Mouse (Mus musculus): ENCODE results near the gene Cdiptos.

Cdiptos gene

DNA sequence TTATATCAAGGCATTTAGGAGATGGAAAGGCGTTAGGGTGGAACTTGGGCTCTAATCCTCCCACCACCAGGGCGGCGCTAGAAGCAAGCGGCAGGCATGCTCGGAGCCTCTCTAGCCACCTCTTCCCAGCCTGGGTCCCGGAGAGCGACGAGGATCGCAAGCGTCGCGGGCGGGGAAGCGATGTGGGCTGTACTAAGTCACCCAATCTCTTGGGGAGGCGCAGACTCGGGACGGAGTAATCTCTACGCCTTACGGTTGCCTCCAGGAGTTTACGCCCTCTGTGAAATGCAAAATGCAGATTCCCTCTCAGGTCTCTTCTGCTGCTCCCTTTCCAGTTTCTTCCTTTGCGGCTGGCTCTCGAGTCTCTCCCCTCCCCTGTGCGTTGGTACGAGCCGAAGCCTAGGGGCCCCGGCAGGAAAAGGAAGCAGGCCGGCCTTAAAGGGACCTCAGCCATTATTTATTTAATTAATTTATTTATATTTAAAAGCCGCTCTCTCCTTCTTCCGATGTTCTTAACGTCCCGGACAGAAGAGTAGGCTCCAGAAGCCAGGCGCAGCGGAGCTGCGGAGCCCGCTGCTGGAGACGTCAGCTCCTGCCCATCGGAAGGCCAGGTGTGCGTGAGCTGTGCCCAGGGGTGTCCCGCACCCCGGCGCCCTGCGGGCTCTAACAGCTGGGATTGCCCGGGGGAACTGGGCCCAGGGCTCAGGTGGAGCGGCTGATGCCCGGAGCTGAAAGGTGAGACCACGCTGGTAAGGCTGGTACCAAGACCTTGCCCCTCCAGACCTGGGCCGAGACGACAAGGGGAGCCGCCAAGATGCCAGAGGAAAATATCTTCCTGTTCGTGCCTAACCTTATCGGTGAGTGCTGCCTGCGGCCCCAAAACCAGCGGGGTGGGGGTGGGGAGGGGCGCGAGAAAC is at the start of gene Cdiptos:
Cdiptos (minus strand) TSS at position 149 of the 917 bp plus-strand sequence.
- peak; percentile 98 for DNase-seq (ENCODE audit: low spot score)

DNA sequence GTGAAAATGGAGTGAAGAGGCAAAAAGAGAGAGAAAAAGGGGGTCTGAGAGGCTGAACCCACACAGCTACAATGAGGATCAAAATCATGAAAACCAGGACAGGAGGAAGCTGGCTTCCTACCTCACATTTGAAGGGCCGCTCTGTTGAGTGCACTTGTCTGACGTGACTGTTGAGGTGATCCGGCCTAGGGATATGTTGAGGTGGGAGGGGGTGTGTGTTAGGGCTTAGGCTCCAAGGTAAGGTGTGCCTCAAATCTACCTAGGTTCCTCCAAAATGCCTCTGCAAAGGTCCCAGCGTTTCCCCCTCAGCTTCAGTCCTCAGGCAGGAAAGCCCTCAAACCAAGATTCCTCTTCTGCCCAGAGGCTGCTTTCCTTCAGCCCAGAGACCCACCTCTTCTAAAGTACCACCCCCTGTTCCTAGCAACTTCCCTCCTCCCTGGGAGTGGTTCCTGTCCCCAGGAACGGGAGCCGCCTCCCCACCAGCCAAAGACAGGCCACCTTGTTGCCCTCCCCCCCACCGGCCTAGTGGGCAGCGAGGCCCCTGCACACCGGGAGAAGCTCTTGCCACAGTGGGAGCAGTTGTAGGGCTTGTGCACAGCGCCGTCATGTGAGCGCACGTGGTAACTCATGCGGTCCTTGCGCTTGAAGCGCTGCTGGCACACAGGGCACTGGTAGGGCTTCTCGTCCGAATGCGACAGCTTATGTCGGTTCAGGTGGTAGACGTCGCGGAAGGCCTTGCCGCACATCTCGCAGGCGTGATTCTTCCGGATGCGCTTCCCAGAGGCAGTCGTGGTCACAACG is 49.1 kb upstream of the Cdiptos start:
- peak; percentile 85 for DNase-seq (ENCODE audit: low spot score)

DNA sequence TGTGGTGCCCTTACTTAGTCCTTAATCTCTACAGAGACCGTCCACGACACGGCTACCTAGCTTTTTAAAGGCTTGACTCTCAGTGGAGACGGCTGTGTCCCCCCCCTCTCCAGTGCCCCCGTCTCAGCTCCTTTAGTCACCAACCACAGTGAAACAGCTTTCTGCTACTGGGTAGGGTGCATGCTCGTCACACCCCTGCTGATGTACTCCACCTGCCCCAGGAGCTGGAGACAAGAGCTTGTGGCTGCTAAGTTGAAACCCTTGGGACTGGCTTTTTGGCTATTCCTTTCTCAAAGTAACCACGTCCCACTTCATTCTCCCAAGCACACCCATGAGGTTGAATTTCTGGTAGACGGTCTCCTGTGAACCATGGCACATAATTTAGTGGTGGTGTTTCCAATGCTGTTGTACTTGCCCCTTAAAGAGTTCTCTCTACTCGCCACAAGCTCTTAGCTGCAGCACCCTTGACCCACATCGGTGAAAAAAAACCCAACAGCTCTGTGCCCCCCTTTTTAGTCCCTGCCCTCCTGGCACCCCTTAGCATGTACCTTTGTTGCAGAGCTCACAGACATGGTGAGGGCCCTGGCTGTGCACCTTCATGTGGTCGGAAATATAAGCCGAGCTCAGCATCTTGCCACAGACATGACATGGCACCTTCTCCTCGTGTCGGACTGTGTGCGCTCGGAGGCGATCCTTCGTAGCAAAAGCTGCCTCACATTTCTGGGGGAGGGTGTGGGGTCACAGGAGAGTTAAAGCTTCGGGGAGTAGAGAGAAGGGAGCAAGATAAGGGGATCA is 48.2 kb upstream of the Cdiptos start:
- DNase-seq (ENCODE audit: low spot score): no peak

DNA sequence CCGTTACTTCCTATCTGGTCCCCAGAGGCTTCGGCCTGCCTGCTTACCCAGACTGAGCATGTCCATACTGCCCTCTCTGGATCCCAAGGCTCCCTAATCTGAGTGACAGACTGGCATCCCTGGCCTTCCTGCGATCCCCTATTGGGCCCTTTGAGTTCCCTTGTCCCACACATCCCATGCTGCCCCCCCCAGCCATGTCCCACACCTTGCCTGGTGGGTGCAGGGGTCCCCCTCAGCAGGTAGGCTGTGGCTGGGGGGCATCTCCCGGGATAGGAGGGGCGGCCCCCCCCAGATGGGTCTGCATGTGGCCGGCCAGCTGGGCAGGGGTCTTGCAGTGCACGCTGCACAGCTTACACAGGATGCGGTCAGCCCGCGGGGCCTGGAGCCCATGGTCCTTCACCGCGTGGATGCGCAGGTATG is 47.4 kb upstream of the Cdiptos start:
- DNase-seq (ENCODE audit: low spot score): no peak

DNA sequence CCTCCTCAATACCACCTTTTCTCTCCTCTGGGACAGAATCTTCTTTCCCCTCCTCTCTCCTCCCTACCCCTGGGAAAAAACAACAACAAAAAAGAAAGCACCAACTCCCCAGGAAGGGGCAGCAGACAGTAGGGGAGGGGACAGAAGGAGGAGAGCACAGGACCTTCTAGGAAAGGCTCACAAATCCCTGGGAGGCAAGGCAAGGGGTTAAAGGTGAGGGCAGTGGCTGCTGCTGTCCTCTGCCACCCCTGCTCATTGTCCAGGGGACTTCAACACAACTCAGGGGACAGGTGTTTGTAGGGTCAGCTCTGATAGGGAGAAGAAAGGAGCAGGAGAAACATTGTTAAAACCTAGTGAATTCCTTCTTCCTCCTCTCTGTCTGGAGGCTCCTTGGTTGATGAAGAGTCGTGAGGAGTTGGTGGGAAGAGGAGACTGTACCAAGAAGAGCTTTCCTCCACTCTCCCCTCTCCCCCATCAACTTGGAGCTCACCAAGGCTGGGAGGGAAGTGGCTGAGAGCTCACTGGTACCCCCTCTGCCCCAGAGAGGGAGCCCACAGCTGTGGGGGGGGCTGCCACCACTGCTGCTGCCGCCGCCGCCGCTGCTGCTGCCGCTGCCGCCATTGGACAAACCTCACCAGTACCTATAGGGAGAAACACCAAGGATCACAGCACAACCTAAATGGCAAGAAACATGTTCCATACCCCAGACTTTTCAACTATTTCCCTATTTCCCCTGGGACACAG is 46.8 kb upstream of the Cdiptos start:
- DNase-seq (ENCODE audit: low spot score): no peak

DNA sequence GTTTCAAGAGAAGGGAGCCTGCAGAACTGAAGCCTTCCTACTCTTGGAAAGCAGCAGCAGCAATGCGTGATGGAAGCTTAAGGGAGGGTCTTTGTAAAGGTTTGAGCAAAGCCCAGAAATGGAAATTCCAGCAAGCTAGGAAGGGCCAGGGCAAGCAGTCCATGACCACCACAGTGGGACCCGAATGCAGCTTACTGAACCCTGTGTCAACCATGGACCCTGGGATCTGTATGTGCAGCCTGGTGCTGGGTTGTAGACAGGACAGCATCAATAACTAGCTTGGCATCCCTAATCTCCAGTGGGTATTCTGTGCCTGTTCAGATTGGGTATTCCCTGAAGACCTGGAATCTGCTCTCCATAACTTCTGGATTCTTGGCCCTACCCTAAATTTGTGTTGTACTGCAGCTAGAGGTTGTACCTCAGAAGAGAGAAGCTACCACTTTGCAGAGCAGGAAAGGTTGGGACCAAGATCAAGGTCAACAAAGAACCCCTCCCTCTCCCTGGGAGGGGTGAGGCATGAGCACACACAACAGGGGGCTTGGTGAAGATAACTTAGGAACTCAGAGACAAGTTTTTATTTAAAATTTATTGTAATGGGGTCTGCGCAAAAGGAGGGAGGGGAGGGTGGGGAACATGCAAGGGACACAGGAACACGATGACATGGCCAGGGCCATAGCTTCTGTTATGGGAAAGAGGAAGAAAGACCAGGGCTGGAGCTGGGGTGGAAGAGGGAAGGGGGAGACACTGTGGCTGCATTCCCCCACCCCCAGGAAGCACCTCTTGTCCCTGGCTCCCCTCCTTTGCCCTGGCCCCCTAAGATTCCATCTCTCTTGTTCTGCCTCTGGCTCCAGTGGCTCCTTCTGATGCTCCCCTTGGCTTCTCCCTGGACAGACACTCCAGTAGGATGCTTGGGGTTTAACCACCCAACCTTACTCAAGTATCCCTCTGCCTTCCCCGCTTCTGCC is 45.9 kb upstream of the Cdiptos start:
- peak; percentile 53 for DNase-seq (ENCODE audit: low spot score)

DNA sequence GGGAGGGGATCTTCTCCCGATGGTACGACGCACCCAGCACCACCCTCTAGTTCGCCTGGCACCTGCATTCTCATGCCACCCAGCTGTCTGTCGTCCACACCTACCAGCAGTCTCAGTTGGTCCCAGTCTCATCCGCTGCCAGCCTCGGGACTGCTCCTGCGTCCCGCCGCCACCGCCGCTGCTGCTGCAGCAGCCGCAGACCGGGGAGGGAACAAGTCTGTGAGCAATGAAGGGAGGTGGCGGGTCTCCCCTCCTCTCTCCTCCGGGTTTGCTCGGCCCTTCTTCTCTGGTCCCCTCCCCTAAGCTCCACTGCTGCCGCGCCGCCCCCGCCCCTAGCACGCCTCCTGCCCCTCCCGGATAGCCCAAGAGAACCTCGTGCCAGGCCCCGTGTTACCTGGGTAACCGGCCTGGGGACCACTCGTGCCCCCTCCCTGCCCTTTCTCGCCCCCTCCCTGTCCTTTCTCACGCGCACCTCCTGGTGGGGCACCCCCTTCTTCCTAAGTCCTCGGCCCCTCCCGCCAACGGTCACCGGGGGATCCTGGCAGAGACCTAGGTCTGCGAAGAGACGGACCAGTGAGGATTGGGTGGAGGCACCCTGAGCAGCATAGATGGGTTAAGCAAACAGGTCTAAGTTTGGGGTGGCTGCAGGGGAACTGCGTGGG is 45.1 kb upstream of the Cdiptos start, which contains the start of the genes Gm42742 and Prrt2:
Gm42742 (minus strand) TSS at position 197 of the 662 bp plus-strand sequence.
Prrt2 (minus strand) TSS at position 311 of the 662 bp plus-strand sequence.
- peak; percentile 71 for DNase-seq (ENCODE audit: low spot score)

DNA sequence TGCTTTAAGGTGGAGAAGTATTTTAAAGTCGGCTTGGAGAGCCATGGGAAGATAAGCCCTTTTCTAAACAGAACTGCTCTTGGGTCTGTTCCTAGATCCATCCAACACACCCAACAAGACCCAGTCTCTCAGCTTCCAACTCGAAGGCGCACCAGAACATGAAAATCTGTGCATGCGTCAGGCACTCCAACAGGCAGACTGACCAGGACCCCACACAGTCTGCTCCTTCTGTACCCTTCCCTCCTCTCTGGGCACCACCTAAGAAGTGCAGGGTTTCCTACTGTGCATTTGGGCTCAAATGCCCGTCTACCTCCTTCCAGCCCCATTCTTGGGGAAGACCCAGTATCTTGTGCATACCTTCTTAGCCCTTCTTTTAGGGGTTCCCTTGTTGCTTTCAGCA is 44.6 kb upstream of the Cdiptos start:
- DNase-seq (ENCODE audit: low spot score): no peak

DNA sequence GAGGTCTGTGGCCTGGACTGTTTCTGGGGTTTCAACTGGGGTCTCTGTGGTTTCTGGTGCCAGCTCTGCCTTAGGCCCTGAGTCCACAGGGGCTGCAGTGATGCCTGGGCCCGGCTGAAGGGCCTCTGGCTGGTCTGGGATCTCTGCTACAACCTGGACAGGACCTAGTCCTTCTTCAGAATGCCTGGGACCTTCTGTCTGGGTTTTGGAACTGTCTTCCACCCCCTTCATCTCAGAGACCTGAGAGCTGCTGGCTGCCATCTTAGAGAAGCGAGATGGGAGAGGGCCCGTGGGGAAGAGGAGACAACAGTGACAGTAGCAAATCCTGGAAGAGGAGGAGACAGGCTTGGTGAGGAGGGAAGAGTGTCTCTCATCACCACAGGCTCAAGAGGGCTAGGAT is 44.1 kb upstream of the Cdiptos start:
- DNase-seq (ENCODE audit: low spot score): no peak

DNA sequence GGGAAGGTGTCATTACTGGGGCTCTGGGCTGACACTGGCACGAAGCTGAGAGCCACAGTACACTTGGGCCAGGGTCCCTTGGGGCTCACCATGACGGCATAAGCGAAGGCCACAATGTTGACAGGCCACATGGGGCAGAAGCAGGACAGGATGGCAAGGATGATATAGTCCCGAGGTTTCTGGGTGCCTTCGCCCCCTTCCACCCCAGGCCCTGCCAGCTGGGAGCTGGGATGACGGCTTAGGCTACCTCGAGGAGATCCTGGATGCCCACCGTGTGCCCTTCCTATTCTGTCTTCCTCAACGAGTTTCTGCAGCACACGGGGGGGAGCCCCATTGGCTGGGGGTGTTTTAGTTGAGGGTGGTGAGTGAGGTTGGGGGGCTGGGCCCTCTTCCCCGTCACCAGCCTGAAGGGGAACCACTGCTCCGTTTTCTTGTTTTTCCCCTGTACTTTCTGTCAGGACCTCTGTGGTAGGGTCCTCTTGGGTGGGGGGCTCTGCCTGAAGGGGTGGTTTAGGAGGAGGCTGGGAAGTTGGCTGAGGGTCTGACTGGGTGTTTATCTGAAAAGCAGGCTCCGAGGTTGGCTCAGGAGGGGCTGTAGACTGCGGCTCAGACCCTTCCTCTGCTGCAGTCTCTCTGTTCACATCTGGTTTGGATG is 43.5 kb upstream of the Cdiptos start:
- DNase-seq (ENCODE audit: low spot score): no peak

DNA sequence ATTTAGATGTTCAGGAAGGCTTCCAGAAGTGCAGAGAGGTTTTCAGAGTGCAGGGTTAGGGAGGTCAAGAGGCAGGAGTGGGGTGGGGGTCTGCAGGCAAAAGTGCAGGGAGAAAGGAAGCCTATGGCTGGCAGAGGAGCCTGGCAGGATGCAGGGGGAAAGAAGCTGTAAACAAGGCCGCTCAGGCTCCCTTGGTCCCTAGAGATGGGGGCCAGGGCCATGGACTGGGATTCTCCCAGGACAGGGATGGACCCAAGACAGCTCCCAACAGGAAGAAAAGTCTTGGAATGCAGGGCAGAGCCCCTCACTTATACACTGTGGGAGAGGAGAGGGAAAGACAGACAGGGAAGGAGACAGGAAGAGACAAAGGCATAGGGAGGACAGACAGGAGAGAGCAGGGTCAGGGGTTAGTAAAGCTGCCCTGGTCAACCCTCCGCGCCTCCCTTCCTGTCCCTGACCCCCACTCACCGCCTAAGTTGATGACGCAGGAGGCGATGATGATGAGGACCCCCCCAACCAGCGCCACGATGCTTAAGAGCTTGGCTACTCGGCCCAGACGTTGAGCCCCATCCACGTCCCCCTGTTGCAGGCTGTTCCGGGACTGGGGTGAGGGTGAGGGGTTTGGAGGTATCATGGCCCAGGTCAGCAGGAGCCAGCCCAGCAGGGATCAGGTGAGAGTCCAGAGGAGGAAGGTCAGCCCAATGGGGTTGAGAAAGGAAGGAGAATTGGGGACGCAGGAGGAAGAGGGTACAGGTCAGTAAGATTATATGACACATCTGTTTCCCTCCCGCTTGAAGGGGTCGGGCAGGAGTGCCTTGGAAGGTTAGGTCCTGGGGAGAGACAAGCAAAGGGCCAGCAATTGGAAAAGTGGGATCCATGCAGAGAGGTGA is 42.8 kb upstream of the Cdiptos start:
- DNase-seq (ENCODE audit: low spot score): no peak

DNA sequence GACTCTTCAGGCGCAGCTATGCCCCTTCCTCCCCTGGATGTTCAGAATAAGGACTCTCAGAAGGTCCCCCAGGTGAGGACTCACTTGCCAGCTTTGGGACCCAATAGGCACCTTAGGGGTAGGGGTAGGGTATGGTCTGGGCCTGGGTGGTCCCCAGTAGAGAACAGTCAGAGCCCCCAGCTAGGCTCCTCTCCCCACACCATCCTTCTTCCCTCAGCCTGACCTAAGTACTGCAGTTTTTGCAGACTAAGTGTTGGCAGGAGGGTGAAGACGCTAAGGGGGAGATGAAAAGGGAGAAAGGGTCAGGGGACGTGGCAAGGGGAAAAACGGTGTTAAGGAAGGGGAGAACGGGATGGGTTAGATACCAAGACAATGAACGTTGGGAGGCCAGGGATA is 42.0 kb upstream of the Cdiptos start:
- DNase-seq (ENCODE audit: low spot score): no peak

DNA sequence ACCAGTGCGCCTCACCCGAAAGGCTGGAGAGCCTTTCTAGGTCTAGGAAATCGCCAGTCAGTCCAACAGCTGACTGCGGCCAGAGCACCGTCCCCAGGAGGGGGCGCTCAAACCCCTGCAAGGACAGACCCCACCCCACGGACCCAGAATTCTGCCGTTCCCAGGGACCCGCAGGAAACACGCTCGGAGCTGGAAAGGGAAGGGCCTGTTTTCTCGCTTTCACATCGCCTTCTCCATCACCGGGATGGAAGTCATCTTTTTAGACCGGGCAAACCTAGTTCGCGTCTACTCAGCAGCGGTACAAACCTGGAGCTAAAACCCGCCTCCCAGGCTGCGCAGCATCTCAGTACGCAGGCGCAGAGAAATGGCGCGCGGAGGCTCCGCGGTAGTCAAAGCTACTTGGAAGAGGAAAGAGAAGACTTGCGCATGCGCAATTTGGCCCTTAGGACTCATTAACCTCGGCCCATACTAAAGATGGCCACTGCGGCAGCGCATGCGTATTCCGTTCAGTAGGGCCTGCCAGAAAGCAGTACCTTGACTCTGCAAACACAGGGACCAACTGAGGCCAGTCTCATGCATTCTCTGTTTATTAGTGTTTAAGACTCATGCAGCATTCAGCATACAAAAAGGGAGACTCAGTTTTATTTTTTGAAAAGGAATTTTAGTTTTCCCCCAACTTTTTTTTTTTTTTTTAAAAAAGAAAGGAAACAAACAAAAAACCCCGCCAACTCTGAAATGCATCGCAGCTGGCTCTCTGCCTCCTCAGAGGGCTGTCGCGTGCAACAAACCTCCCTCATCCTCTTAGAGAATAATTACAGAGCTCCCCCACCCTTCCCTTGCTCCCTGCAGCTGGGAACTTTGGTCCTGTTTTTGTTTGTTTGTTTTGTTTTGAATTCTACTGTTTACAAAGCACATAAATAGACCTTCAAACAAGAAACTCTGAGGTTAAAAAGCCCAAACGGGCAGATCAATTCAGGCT is 41.4 kb upstream of the Cdiptos start, which contains the start of gene Pagr1a:
Pagr1a (minus strand) TSS at position 382 of the 979 bp plus-strand sequence.
- DNase-seq (ENCODE audit: low spot score): peak; percentile 100

DNA sequence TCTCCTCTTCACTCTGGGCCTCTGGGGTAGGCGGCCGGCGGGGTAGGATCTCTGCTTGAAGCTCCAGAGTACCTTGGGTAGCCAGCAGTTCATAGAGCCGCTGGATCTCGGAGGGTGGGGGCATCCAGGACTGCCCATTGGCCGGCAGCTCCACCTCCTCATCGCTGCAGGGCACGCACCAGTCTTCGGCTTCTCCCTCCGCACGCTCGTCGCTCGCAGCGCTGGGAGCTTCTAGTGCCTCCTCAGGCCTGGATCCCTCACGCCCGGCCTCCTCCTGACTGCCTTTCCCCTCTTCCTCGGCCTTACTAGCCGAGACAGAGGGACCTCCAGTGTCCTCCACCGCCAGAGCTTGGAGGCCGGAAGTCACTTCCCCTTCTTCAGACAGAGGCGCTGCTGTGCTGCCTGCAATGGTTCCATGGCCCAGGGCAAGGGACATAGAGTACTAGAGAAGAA is 40.6 kb upstream of the Cdiptos start:
- no peak for DNase-seq (ENCODE audit: low spot score)

DNA sequence TGATC is 40.4 kb upstream of the Cdiptos start, which contains the start of gene Pagr1b:
Pagr1b (minus strand) TSS at position 4 of the 5 bp plus-strand sequence.
- DNase-seq (ENCODE audit: low spot score): no peak

DNA sequence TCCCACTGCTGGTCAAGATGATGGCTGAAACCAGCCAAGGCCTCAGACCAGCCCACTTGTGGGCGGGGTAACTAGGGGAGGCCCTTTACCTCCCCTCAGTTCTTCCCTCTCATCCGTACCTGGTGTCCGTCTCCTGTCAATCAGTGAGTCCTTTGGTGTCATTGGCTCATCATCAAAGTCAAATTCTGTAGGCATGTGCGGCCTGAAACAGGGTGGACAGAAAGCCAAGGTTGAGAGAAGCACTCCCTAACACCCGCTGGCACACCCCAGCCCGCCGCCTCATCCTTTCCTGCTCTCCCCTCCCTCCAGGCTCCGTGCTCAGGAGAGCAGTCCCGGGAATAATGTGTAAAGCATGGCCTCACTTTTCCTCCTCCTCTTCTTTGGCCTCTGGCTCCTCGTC is 40.2 kb upstream of the Cdiptos start:
- DNase-seq (ENCODE audit: low spot score): peak; percentile 77

DNA sequence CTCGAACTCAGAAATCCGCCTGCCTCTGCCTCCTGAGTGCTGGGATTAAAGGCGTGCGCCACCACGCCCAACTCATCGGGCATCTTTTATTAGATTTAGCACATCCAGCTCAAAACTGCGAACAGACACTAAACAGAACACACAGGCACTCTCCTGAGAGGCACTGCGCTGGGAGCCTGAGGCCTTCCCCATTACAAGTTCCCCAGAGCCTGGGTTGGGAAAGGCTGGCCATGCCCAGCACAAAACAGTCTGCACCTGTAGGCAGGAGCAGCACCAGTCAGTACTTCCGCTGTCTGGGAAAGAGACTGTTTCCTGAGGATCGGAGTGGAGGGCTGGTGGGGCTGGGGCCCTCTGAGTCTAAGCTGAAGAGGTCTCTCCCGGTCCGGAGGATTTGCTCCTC is 39.1 kb upstream of the Cdiptos start:
- no peak for DNase-seq (ENCODE audit: low spot score)
